Mouse (Mus musculus) MEL (cell line): Measurements from ENCODE around the gene Il1a. TPM values are rescaled to one million over a fixed set of nuclear protein-coding genes. Genes with fewer than 3 reads are reported as not detected.

Source experiments
- DNase-seq: peaks from one replicate; pipeline ENCODE4 v3.0.0; 2011; ENCODE audit warnings: low read depth, low spot score
- H3K27ac ChIP-seq: 2 replicates; pipeline ENCODE4 v1.5.1; 2012; ENCODE audit warnings: low read depth, mild to moderate bottlenecking, control low read depth, low read length, moderate library complexity; ENCODE audit not compliant: control insufficient read depth
- H3K27me3 ChIP-seq, 2 experiments: fragments of 150-350 bp in 1 of 2; sonication (generic) in 1 of 2; 2 replicates each; pipeline ENCODE4 v1.6.1; 2012; ENCODE audit warnings: low read length in 2 of 2, mild to moderate bottlenecking in 2 of 2, improper control_type of control experiment in 1 of 2, moderate library complexity in 1 of 2; ENCODE audit not compliant: insufficient read depth in 2 of 2, control insufficient read depth in 1 of 2
- H3K36me3 ChIP-seq, 2 experiments: 2 replicates each; pipeline ENCODE4 v1.6.1; 2012 to 2014; ENCODE audit warnings: low read length in 2 of 2, improper control_type of control experiment in 1 of 2, inconsistent platforms in 1 of 2, mild to moderate bottlenecking in 1 of 2; ENCODE audit not compliant: insufficient read depth in 2 of 2, control insufficient read depth in 1 of 2
- H3K4me1 ChIP-seq, 2 experiments: fragments of 150-350 bp in 1 of 2; sonication (generic) in 1 of 2; 2 replicates each; pipeline ENCODE4 v1.6.1; 2012; ENCODE audit warnings: low read length in 2 of 2, improper control_type of control experiment in 1 of 2, mild to moderate bottlenecking in 1 of 2; ENCODE audit not compliant: insufficient read depth in 2 of 2, control insufficient read depth in 1 of 2
- H3K4me3 ChIP-seq, 2 experiments: fragments of 150-350 bp in 1 of 2; sonication (generic) in 1 of 2; 2 replicates each; pipeline ENCODE4 v1.5.1; 2012; ENCODE audit warnings: low read depth in 2 of 2, low read length in 2 of 2, mild to moderate bottlenecking in 2 of 2, moderate library complexity in 2 of 2, control low read depth in 1 of 2, improper control_type of control experiment in 1 of 2; ENCODE audit not compliant: control insufficient read depth in 1 of 2, insufficient read depth in 1 of 2
- H3K79me2 ChIP-seq: 2 replicates; pipeline ENCODE4 v1.6.1; 2012; ENCODE audit warnings: mild to moderate bottlenecking, low read length, moderate library complexity; ENCODE audit not compliant: control insufficient read depth, poor library complexity, insufficient read depth
- H3K9ac ChIP-seq: 2 replicates; pipeline ENCODE4 v1.6.1; 2012; ENCODE audit warnings: low read depth, mild to moderate bottlenecking, control low read depth, low read length, moderate library complexity; ENCODE audit not compliant: control insufficient read depth, poor library complexity, severe bottlenecking
- H3K9me3 ChIP-seq: fragments of 150-350 bp; sonication (generic); replicated peaks from 2 replicates; pipeline ENCODE4 v1.6.1; 2012; ENCODE audit warnings: mild to moderate bottlenecking, low read length, improper control_type of control experiment, moderate library complexity; ENCODE audit not compliant: insufficient read depth
- CHD1 ChIP-seq: IDR thresholded peaks from 2 replicates; pipeline ENCODE4 v1.6.1; 2012; ENCODE audit warnings: low read depth, mild to moderate bottlenecking, inconsistent platforms, low read length, improper control_type of control experiment
- CTCF ChIP-seq, 3 experiments: IDR thresholded peaks in 2 of 3; conservative IDR thresholded peaks in 1 of 3; 2 replicates each; pipeline ENCODE4 v1.5.1; 2011 to 2012; ENCODE audit warnings: low read length in 3 of 3, low read depth in 2 of 3, mild to moderate bottlenecking in 2 of 3, improper control_type of control experiment in 1 of 3, inconsistent platforms in 1 of 3, mixed read lengths in 1 of 3, moderate library complexity in 1 of 3; ENCODE audit not compliant: control insufficient read depth in 1 of 3, insufficient read depth in 1 of 3, poor library complexity in 1 of 3, severe bottlenecking in 1 of 3
- GATA1 ChIP-seq: IDR thresholded peaks from 2 replicates; pipeline ENCODE4 v1.6.1; 2011; ENCODE audit warnings: low read depth, low read length, improper control_type of control experiment
- JUND ChIP-seq: IDR thresholded peaks from 2 replicates; pipeline ENCODE4 v1.6.1; 2011; ENCODE audit warnings: low read depth, mild to moderate bottlenecking, improper control_type of control experiment, low read length
- MAZ ChIP-seq: IDR thresholded peaks from 2 replicates; pipeline ENCODE4 v1.6.1; 2012; ENCODE audit warnings: low read depth, mild to moderate bottlenecking, inconsistent platforms, low read length, improper control_type of control experiment
- MEF2A ChIP-seq: IDR thresholded peaks from 2 replicates; pipeline ENCODE4 v1.6.1; 2014; ENCODE audit warnings: low read depth, mild to moderate bottlenecking, inconsistent platforms, low read length, improper control_type of control experiment; ENCODE audit not compliant: poor library complexity, insufficient replicate concordance, severe bottlenecking; ENCODE audit errors: extremely low read depth
- MXI1 ChIP-seq: IDR thresholded peaks from 2 replicates; pipeline ENCODE4 v1.6.1; 2011; ENCODE audit warnings: mild to moderate bottlenecking, low read depth, low read length, improper control_type of control experiment
- MYB ChIP-seq: IDR thresholded peaks from 2 replicates; pipeline ENCODE4 v1.6.1; 2011; ENCODE audit warnings: mild to moderate bottlenecking, low read depth, low read length, improper control_type of control experiment
- POLR2A ChIP-seq, 2 experiments: IDR thresholded peaks; 2 replicates each; pipeline ENCODE4 v1.6.1; 2011 to 2012; ENCODE audit warnings: low read length in 2 of 2, mild to moderate bottlenecking in 2 of 2, control low read depth in 1 of 2, improper control_type of control experiment in 1 of 2, low read depth in 1 of 2, moderate library complexity in 1 of 2; ENCODE audit not compliant: control insufficient read depth in 1 of 2, insufficient read depth in 1 of 2, poor library complexity in 1 of 2
- POLR2AphosphoS5 ChIP-seq: IDR thresholded peaks from 2 replicates; pipeline ENCODE4 v1.6.1; 2012; ENCODE audit warnings: low read depth, borderline replicate concordance, mild to moderate bottlenecking, inconsistent platforms, low read length, moderate library complexity, mixed read lengths
- SMC3 ChIP-seq: IDR thresholded peaks from 2 replicates; pipeline ENCODE4 v1.6.1; 2011; ENCODE audit warnings: low read depth, low read length, improper control_type of control experiment
- UBTF ChIP-seq: IDR thresholded peaks from 2 replicates; pipeline ENCODE4 v1.6.1; 2012; ENCODE audit warnings: low read depth, mild to moderate bottlenecking, inconsistent platforms, low read length, improper control_type of control experiment, moderate library complexity, borderline replicate concordance; ENCODE audit not compliant: insufficient read depth
- USF1 ChIP-seq: IDR thresholded peaks from 2 replicates; pipeline ENCODE4 v1.6.1; 2014; ENCODE audit warnings: low read depth, mild to moderate bottlenecking, inconsistent platforms, low read length, improper control_type of control experiment, moderate library complexity
- ZKSCAN1 ChIP-seq: IDR thresholded peaks from 2 replicates; pipeline ENCODE4 v1.6.1; 2012; ENCODE audit warnings: low read depth, mild to moderate bottlenecking, inconsistent platforms, low read length, improper control_type of control experiment, moderate library complexity
- polyA plus RNA-seq, 2 experiments: library from polyadenylated mRNA; stranded (reverse) in 1 of 2; unstranded in 1 of 2; fragments of >175 nt in 1 of 2; fragments of >200 nt in 1 of 2; gene quantifications; 2 replicates each; pipeline versions ENCODE4 v1.2.1 to v1.2.4; 2012; ENCODE audit warnings: low replicate concordance in 2 of 2, low read depth in 1 of 2; ENCODE audit not compliant: insufficient read length in 2 of 2, insufficient read depth in 1 of 2, missing spikeins in 1 of 2
- total RNA-seq: library from RNA; depleted of rRNA; stranded (reverse); fragments of 300-350 nt; gene quantifications from 2 replicates; pipeline ENCODE4 v1.2.3, GENCODE M21; 2012

The Il1a gene
- total and polyA plus RNA-seq, 3 experiments, result 0.10 TPM; not detected in 2

DNA sequence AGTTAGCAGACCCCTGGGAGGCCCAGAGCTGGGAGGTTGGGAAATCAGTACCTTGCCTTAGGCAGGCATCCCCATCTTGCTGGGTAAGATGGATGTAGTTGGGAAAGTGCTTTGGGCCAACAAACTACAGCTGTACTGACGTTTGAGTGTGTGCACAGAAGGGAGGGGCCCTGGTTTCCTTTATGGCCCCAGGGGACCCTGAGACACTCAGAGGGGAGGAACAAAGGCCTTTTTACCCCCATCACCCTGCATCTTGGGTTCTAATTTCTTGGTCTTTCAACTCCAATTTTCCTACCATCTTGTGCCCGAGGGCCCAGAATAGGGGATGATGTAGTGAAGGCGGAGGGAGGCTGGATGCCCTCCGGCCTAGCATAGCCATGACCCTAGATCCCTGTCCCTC, 53.8 kb downstream of the Il1a start:
- no peak for DNase-seq
- no peaks in the 10 kb centered on the region for H3K9me3 ChIP-seq
- H3K27me3 ChIP-seq, result no peaks in the 10 kb centered on the region
- no peak for TF ChIP-seq CTCF (IDR thresholded peaks at IDR 0.05 in 2 of 3, conservative IDR thresholded peaks at IDR 0.05 in 1 of 3; ENCODE audit: control insufficient read depth in 1 of 3, insufficient read depth in 1 of 3, low read depth in 2 of 3, low read length in 3 of 3, poor library complexity in 1 of 3, severe bottlenecking in 1 of 3)
- TF ChIP-seq UBTF, result no peak
- H3K27ac ChIP-seq, result no peak overlapping the region
- no peaks in the 10 kb centered on the region for H3K79me2 ChIP-seq
- no peaks in the 10 kb centered on the region for H3K36me3 ChIP-seq
- H3K4me3 ChIP-seq, result no peak overlapping the region
- no peaks in the 10 kb centered on the region for H3K4me1 ChIP-seq
- no peak overlapping the region for H3K9ac ChIP-seq

DNA sequence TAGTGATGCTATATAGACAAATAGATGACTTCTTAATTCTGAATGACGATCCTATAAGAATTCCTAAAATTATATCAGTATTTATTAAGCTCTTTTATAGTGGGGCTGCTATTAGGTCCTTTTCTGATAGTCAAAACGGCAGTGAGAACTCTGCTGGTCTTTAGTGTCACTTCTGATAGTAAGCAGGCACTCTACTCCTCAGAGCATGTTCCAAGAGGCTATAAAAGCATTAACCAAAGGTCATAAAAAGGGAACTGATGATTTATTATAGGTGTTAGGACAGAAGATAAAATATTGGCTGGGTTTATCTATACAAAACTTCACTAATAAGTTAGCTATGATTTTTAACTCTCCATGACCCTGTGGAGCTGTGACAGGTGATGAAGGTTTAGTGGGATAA, 55.7 kb downstream of the Il1a start:
- Histone ChIP-seq H3K9ac (no peak overlapping the region), H3K27me3 (no peaks in the 10 kb centered on the region), H3K9me3 (no peaks in the 10 kb centered on the region), H3K4me3 (no peak overlapping the region), H3K4me1 (no peaks in the 10 kb centered on the region), H3K27ac (no peak overlapping the region), H3K36me3 (no peaks in the 10 kb centered on the region), H3K79me2 (no peaks in the 10 kb centered on the region)
- TF ChIP-seq MEF2A (no peak), ZKSCAN1 (no peak), UBTF (no peak), CHD1 (no peak), GATA1 (no peak), JUND (no peak), USF1 (no peak), SMC3 (no peak), MYB (no peak), MXI1 (no peak), POLR2AphosphoS5 (no peak), POLR2A (IDR thresholded peaks at IDR 0.05; ENCODE audit: control insufficient read depth in 1 of 2, insufficient read depth in 1 of 2, low read depth in 1 of 2, low read length in 2 of 2, poor library complexity in 1 of 2) (no peak)
- DNase-seq, result no peak

- Histone ChIP-seq H3K9ac (no peak overlapping the region), H3K4me1 (no peaks in the 10 kb centered on the region), H3K36me3 (no peaks in the 10 kb centered on the region), H3K4me3 (no peak overlapping the region), H3K79me2 (no peaks in the 10 kb centered on the region), H3K27ac (no peak overlapping the region), H3K27me3 (no peaks in the 10 kb centered on the region), H3K9me3 (no peaks in the 10 kb centered on the region)
- DNase-seq, result no peak
- TF ChIP-seq USF1 (peak; percentile 44; the same call in 1 of the 2 replicates), MAZ (no peak)
These were observed 56.2 kb downstream of the Il1a start for GRCm38 (mm10) chr2:129253631-129253970.
